Mouse (Mus musculus): ENCODE results near the gene Rela.

The Rela gene

GRCm38 (mm10) chr19:5637069-5638047, at the start of gene Rela:
Rela (plus strand) TSS chr19:5637483.
- DNase-seq (ENCODE audit: low spot score in 2 of 2), result peak; percentile 94 to 95

- DNase-seq (ENCODE audit: low spot score in 2 of 2), result no peak
Observed at GRCm38 (mm10) chr19:5589159-5589558, 48.1 kb upstream of the Rela start.

GRCm38 (mm10) chr19:5591888-5592287, 45.4 kb upstream of the Rela start:
- no peak for DNase-seq (ENCODE audit: low spot score in 2 of 2)

GRCm38 (mm10) chr19:5599224-5599623, 38.1 kb upstream of the Rela start:
- DNase-seq (ENCODE audit: low spot score in 2 of 2), result no peak

GRCm38 (mm10) chr19:5601752-5602541, 35.3 kb upstream of the Rela start, which contains the start of gene Rnaseh2c:
Rnaseh2c (plus strand) TSS chr19:5601873.
- peak; percentile 67 to 73 for DNase-seq (ENCODE audit: low spot score in 2 of 2)

GRCm38 (mm10) chr19:5603664-5604063, 33.6 kb upstream of the Rela start:
- no peak for DNase-seq (ENCODE audit: low spot score in 2 of 2)

GRCm38 (mm10) chr19:5605126-5605525, 32.2 kb upstream of the Rela start:
- DNase-seq (ENCODE audit: low spot score in 2 of 2), result no peak

- DNase-seq (ENCODE audit: low spot score in 2 of 2), result no peak
Observed at GRCm38 (mm10) chr19:5606196-5606595, 31.1 kb upstream of the Rela start.

GRCm38 (mm10) chr19:5607705-5608410, 29.4 kb upstream of the Rela start:
- no peak for DNase-seq (ENCODE audit: low spot score in 2 of 2)

- no peak for DNase-seq (ENCODE audit: low spot score in 2 of 2)
Observed at GRCm38 (mm10) chr19:5608707-5609106, 28.6 kb upstream of the Rela start.

- no peak for DNase-seq (ENCODE audit: low spot score in 2 of 2)
Observed at GRCm38 (mm10) chr19:5609171-5609546, 28.1 kb upstream of the Rela start.

- DNase-seq (ENCODE audit: low spot score in 2 of 2), result peak; percentile 94 to 95
Observed at GRCm38 (mm10) chr19:5609547-5610404, 27.5 kb upstream of the Rela start, which contains the start of gene Kat5. Kat5 (minus strand) TSS chr19:5610237.

GRCm38 (mm10) chr19:5611973-5612372, 25.3 kb upstream of the Rela start:
- DNase-seq (ENCODE audit: low spot score in 2 of 2), result no peak

GRCm38 (mm10) chr19:5612762-5613411, 24.4 kb upstream of the Rela start:
- no peak for DNase-seq (ENCODE audit: low spot score in 2 of 2)

GRCm38 (mm10) chr19:5614953-5615352, 22.3 kb upstream of the Rela start:
- no peak for DNase-seq (ENCODE audit: low spot score in 2 of 2)

GRCm38 (mm10) chr19:5620007-5620406, 17.3 kb upstream of the Rela start:
- DNase-seq (ENCODE audit: low spot score in 2 of 2), result no peak

- DNase-seq (ENCODE audit: low spot score in 2 of 2), result no peak
Observed at GRCm38 (mm10) chr19:5621884-5622283, 15.4 kb upstream of the Rela start.

- no peak for DNase-seq (ENCODE audit: low spot score in 2 of 2)
Observed at GRCm38 (mm10) chr19:5625311-5625710, 12.0 kb upstream of the Rela start.

GRCm38 (mm10) chr19:5629907-5630306, 7.4 kb upstream of the Rela start:
- DNase-seq (ENCODE audit: low spot score in 2 of 2), result no peak

GRCm38 (mm10) chr19:5632120-5632519, 5.2 kb upstream of the Rela start:
- no peak for DNase-seq (ENCODE audit: low spot score in 2 of 2)

Measured in heart, adult 9 months (tissue).